Mouse (Mus musculus) spleen, adult 2 months (tissue): ENCODE measurements around the gene Kcna7.

ENCODE experiments used
- CTCF ChIP-seq: fragments of 200-500 bp; IDR thresholded peaks from 2 replicates; pipeline ENCODE4 v1.5.1; 2011; ENCODE audit warnings: mild to moderate bottlenecking, inconsistent platforms; ENCODE audit not compliant: insufficient read depth, insufficient read length, insufficient replicate concordance; ENCODE audit errors: extremely low read depth
- POLR2A ChIP-seq: fragments of 200-500 bp; IDR thresholded peaks from 2 replicates; pipeline ENCODE4 v1.6.1; 2011; ENCODE audit warnings: low read depth, low read length, inconsistent platforms

DNA sequence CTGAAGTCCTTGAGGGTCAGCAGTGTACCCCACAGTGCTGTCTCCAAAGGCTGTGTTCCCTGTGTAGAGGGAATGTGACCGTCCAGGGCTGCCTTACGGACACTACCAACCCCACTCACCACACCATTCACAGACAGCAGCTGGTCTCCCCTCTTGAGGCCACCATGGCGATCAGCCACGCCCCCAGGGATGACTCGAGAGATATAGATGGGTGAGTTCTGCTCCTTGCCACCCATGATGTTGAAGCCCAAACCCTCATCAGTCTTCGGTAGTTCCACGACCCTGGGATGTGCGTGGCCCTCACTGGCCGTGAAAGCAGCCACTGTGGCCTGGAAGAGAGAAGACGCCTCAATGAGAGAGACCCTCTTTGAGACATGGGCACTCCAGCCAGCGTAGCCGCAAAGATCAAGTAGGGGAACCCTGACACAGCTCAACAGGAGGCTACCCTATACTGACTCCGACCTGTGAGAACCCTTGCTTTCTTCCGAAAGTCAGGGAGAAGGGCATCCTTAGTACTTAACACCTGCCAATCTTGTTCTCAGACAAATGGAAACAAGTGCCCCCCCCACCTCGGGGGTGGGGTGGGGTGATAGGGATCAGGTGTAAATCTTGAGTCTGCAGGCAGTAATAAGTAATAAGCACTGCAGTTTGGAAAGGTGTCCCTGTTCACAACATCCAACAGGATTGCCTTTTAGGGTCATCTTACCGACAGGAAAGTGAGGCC lies 36.3 kb upstream of the Kcna7 start:
- no peak for TF ChIP-seq POLR2A
- no peak for TF ChIP-seq CTCF
